In genomic region chr4:62965497-62966302, GRCm38 (mm10) we compare ENCODE assay signal across 8 mouse cellular contexts. TPM values are rescaled to one million over a fixed set of nuclear protein-coding genes. Genes with fewer than 3 reads are reported as not detected.
DNase-seq lines count a peak whose midpoint lies in the region; TF ChIP-seq lines count a peak whose summit lies in the region.

Gene Zfp618, plus strand, starts transcription at chr4:62965573.

- DNase-seq in kidney, adult 2 months, result no peak
- no peak for DNase-seq in kidney, adult 18-20 months
- DNase-seq in ZHBTc4 (ENCODE audit: low read depth, low spot score), result peak; percentile 50
- peak; percentile 32 for DNase-seq in embryo, embryonic 10 days (ENCODE audit: low spot score)
- peak; percentile 46 to 54 for DNase-seq in heart, postnatal 14 days
- DNase-seq in liver, adult 2 months (ENCODE audit: extremely low read depth, low read depth, low spot score), result peak; percentile 12
- DNase-seq in retina, postnatal 1 day, result peak; percentile 60
- no peak for DNase-seq in T-cell, adult 2 months (ENCODE audit: low spot score)

- H3K27ac ChIP-seq in kidney, adult 2 months (ENCODE audit: insufficient read depth, low read depth, low read length), result peak within 1 kb of the TSS; percentile 51; the same call in 1 of the 2 replicates
- H3K27ac ChIP-seq in liver, adult 2 months (replicated peaks; ENCODE audit: insufficient read depth, low read depth, low read length), result no peak within 1 kb of the TSS

- no peak for TF ChIP-seq CTCF in kidney, adult 2 months (conservative IDR thresholded peaks at IDR 0.05; ENCODE audit: insufficient read depth, insufficient read length, low read depth, low read length)
- TF ChIP-seq CTCF in liver, adult 2 months (IDR thresholded peaks at IDR 0.05; ENCODE audit: low read depth, low read length), result no peak

- peak within 1 kb of the TSS; percentile 98 for H3K4me3 ChIP-seq in kidney, adult 2 months (ENCODE audit: insufficient read depth, low read depth, low read length)
- H3K4me3 ChIP-seq in liver, adult 2 months (ENCODE audit: insufficient read depth, low read depth, low read length), result peak within 1 kb of the TSS; percentile 74

- peak within 1 kb of the TSS; percentile 83 for H3K9ac ChIP-seq in liver, adult 2 months (ENCODE audit: low read depth, low read length)

- peaks cover 9% of the 10 kb centered on the region; the same call in 1 of the 2 replicates for H3K4me1 ChIP-seq in kidney, adult 2 months (ENCODE audit: control insufficient read depth, insufficient read depth, low read length)
- no peaks in the 10 kb centered on the region for H3K4me1 ChIP-seq in liver, adult 2 months (ENCODE audit: control insufficient read depth, insufficient read depth, low read length)

- WGBS in kidney, adult 2 months, result 4% methylated on average over 63 of the region's 86 CpGs
- WGBS in liver, adult 2 months, result 7% methylated on average over 55 of the region's 86 CpGs

- intact Hi-C loops in heart, postnatal 14 days (cut with DNase I), result loop anchor here (5.0 kb wide), 1 partner anchor 78 kb away; no protein-coding TSS in a partner anchor

- H3K27me3 ChIP-seq in kidney, adult 2 months (replicated peaks; ENCODE audit: control insufficient read depth, insufficient read depth, low read length), result no peaks in the 10 kb centered on the region
- no peaks in the 10 kb centered on the region for H3K27me3 ChIP-seq in liver, adult 2 months (ENCODE audit: control insufficient read depth, insufficient read depth, low read length)

- H3K79me2 ChIP-seq in liver, adult 2 months (ENCODE audit: control insufficient read depth, insufficient read depth, low read length), result no peaks in the 10 kb centered on the region

- TF ChIP-seq POLR2A in kidney, adult 2 months (IDR thresholded peaks at IDR 0.05; ENCODE audit: low read depth, low read length), result no peak
- TF ChIP-seq POLR2A in liver, adult 2 months (IDR thresholded peaks at IDR 0.05; ENCODE audit: extremely low read depth, insufficient read depth, low read length), result no peak

- H3K36me3 ChIP-seq in kidney, adult 2 months (ENCODE audit: control insufficient read depth, insufficient read depth, low read length), result no peaks in the 10 kb centered on the region
- H3K36me3 ChIP-seq in liver, adult 2 months (ENCODE audit: control insufficient read depth, insufficient read depth, low read length), result no peaks in the 10 kb centered on the region

RNA-seq across cellular contexts. Expression of gene Zfp618, which starts in this region (rescaled TPM):
- 7.7 and 10.2 TPM in 2 replicates for polyA plus RNA-seq in kidney, adult 2 months (2012; rRNA removed)
- total RNA-seq in heart, postnatal 14 days (2021), result 1 to 10 TPM; 1.6 to 1.8 TPM
- total RNA-seq in liver, adult 2 months (2014; rRNA removed), result 0.18 and 0.47 TPM in 2 replicates
- 0.29 and 0.73 TPM in 2 replicates for polyA plus RNA-seq in liver, adult 2 months (2012; rRNA removed)

Comparison
In these comparisons a context has a peak if more than half of its experiments do, and no peak if none do; other contexts are left out.
1. Peak in DNase-seq, H3K4me3 ChIP-seq and H3K9ac ChIP-seq in liver, adult 2 months; RNA of the gene not detected or under 1 TPM.
2. DNase-seq: peak in ZHBTc4 (single experiment), embryo, embryonic 10 days (single experiment), heart, postnatal 14 days (2 of 2) and retina, postnatal 1 day (single experiment); none in kidney, adult 2 months (single experiment), kidney, adult 18-20 months (single experiment) and T-cell, adult 2 months (single experiment).